Mouse (Mus musculus) midbrain, embryonic 11.5 days (tissue): ENCODE data around the gene Eps8l2. TPM values are rescaled to one million over a fixed set of nuclear protein-coding genes. Genes with fewer than 3 reads are reported as not detected.

Experiments used
- ATAC-seq: fragments of 200-750 bp; cut with Nextera tagmentation; 2 replicates; pipeline ENCODE4 v1.8.0; 2017; ENCODE audit warnings: moderate TSS enrichment, moderate library complexity; ENCODE audit not compliant: low FRiP score
- DNase-seq: peaks from one replicate; pipeline ENCODE4 v3.0.0; 2015; ENCODE audit warnings: low spot score; ENCODE audit errors: missing footprints
- H3K27ac ChIP-seq: fragments of 300-500 bp; sonication (generic); 2 replicates; pipeline ENCODE4 v1.5.1; 2014; ENCODE audit warnings: low read depth, low read length
- H3K27me3 ChIP-seq: fragments of 300-500 bp; sonication (generic); 2 replicates; pipeline ENCODE4 v1.6.1; 2014; ENCODE audit warnings: mild to moderate bottlenecking, low read length, moderate library complexity, mixed read lengths; ENCODE audit not compliant: control insufficient read depth, insufficient read depth
- H3K36me3 ChIP-seq: fragments of 300-500 bp; sonication (generic); 2 replicates; pipeline ENCODE4 v1.6.1; 2014; ENCODE audit warnings: mild to moderate bottlenecking, low read length, moderate library complexity, mixed read lengths; ENCODE audit not compliant: control insufficient read depth, insufficient read depth
- H3K4me1 ChIP-seq: fragments of 300-500 bp; sonication (generic); 2 replicates; pipeline ENCODE4 v1.6.1; 2014; ENCODE audit warnings: low read length; ENCODE audit not compliant: control insufficient read depth, insufficient read depth
- H3K4me2 ChIP-seq: fragments of 300-500 bp; sonication (generic); 2 replicates; pipeline ENCODE4 v1.6.1; 2014; ENCODE audit warnings: mild to moderate bottlenecking, moderate library complexity
- H3K4me3 ChIP-seq: fragments of 300-500 bp; sonication (generic); 2 replicates; pipeline ENCODE4 v1.5.1; 2014; ENCODE audit warnings: low read depth, low read length
- H3K9ac ChIP-seq: fragments of 300-500 bp; sonication (generic); 2 replicates; pipeline ENCODE4 v1.6.1; 2014; ENCODE audit warnings: low read length
- H3K9me3 ChIP-seq: fragments of 300-500 bp; sonication (generic); 2 replicates; pipeline ENCODE4 v1.6.1; 2016; ENCODE audit warnings: low read length; ENCODE audit not compliant: control insufficient read depth
- WGBS: fragments of 180-500 bp; shearing (Covaris S2); extraction: QIAGEN DNeasy Blood & Tissue Kit; methylation state at CpG from one replicate; pipeline ENCODE4 v1.1.7; 2014; 5-methylcytosine and 5-hydroxymethylcytosine counted together
- polyA plus RNA-seq: library from polyadenylated mRNA; unstranded; fragments of >200 nt; fragmentation: Nextera tagmentation; extraction: Ambion mirVana; gene quantifications from 2 replicates; pipeline ENCODE4 v1.2.1, GENCODE M21; 2014

Eps8l2 gene
- polyA plus RNA-seq, 1 experiment from 2014 or later = 0.97 TPM

DNA sequence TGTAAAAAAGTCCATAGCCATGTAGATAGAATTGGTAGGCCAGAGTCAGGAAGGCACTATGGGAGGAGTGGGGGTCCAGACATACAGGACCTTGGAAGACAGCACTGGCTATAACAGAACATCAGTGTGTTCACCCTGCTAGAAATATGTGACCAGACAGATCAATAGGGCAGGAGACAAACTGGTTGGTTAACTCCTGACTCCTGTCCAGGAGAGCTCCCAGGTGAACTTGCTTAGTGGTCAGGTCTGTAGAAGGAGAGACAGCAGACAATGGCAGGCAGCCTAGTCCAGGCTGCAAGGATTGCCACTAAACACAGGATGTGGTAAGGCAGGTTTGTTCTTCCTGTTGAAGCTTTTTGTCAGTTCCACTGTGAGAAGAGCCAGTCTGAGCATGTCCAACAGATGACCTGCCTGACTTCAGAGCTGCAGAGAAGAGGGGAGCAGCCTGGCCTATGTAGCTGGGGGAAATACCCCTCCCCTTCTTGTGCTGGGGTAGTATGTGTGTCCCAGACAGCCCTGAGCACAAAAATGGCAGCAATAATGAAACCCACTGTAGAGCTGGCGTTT lies 35.9 kb upstream of the Eps8l2 start:
- Histone ChIP-seq H3K4me3 (no peak overlapping the region), H3K27me3 (no peaks in the 10 kb centered on the region), H3K27ac (no peak overlapping the region), H3K9ac (no peak overlapping the region), H3K9me3 (no peaks in the 10 kb centered on the region), H3K36me3 (peaks cover 23% of the 10 kb centered on the region), H3K4me1 (no peaks in the 10 kb centered on the region), H3K4me2 (no peak overlapping the region)
- no peak for DNase-seq
- 81% methylated on average over 1 of the region's 1 CpGs for WGBS
- no peak for ATAC-seq

- DNase-seq (no peak), ATAC-seq (no peak)
- peaks cover 32% of the 10 kb centered on the region for H3K36me3 ChIP-seq
- no peak overlapping the region for H3K4me2 ChIP-seq
- no peak overlapping the region for H3K27ac ChIP-seq
- no peaks in the 10 kb centered on the region for H3K9me3 ChIP-seq
- no peak overlapping the region for H3K9ac ChIP-seq
- 90% methylated on average over 4 of the region's 4 CpGs for WGBS
- H3K4me3 ChIP-seq = no peak overlapping the region
- no peaks in the 10 kb centered on the region for H3K4me1 ChIP-seq
- no peaks in the 10 kb centered on the region for H3K27me3 ChIP-seq
These were observed 34.1 kb upstream of the Eps8l2 start for GRCm38 (mm10) chr7:141304537-141304936.

GRCm38 (mm10) chr7:141314416-141314815 lies 24.3 kb upstream of the Eps8l2 start:
- no peak for ATAC-seq
- WGBS = 95% methylated on average over 2 of the region's 2 CpGs

DNA sequence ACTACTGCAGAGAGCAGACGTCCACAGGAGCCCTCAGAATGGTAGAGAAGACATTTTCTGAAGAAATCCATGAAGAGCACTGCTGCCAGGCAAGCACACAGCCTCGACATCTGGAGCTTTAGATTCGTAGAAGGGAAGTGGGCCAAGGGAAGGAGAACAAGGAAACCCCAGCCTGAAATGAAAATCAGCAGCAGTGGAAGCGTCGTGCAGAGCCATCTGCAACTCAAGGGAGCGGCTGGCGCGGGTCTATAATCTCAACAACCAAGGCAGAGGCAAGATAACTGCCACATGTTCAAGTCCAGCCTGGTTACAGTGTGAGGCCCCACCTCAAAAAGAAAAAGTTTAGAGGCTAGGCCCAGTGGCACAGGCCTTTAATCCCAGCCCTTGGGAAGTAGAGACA lies 23.6 kb upstream of the Eps8l2 start:
- no peak overlapping the region for H3K9ac ChIP-seq
- 93% methylated on average over 8 of the region's 8 CpGs for WGBS
- no peaks in the 10 kb centered on the region for H3K4me1 ChIP-seq
- no peak overlapping the region for H3K27ac ChIP-seq
- H3K4me3 ChIP-seq = no peak overlapping the region
- no peaks in the 10 kb centered on the region for H3K27me3 ChIP-seq
- ATAC-seq (no peak), DNase-seq (no peak)
- peaks cover 38% of the 10 kb centered on the region for H3K36me3 ChIP-seq
- no peaks in the 10 kb centered on the region for H3K9me3 ChIP-seq
- H3K4me2 ChIP-seq = no peak overlapping the region

More at GRCm38 (mm10) chr7:141314416-141314815, 24.3 kb upstream of the Eps8l2 start:
- H3K4me1 ChIP-seq = no peaks in the 10 kb centered on the region
- peaks cover 40% of the 10 kb centered on the region for H3K36me3 ChIP-seq
- no peak overlapping the region for H3K4me3 ChIP-seq
- H3K9ac ChIP-seq = no peak overlapping the region
- no peaks in the 10 kb centered on the region for H3K27me3 ChIP-seq
- DNase-seq = no peak
- no peak overlapping the region for H3K27ac ChIP-seq
- no peak overlapping the region for H3K4me2 ChIP-seq
- H3K9me3 ChIP-seq = no peaks in the 10 kb centered on the region

DNA sequence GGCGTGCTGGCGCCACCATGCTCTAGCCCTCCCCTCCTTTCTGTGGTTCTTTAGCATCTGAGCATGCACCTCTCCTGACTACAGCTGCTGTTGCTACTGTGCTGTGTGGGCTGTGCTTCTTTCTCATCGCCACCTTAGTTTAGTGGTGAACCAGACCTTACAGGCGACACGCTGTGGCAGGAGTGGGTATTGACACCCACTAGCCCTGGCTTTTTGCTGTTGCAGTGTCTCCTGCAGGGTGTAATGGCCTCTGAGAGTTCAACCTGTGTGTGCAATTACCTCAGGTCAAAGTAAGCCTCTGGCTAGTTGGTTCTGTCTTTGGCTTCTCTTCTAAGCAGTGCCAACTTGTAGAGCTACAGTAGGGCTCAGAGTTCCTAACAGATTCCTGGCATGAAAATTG lies 22.7 kb upstream of the Eps8l2 start:
- ATAC-seq (no peak), DNase-seq (no peak)
- 81% methylated on average over 5 of the region's 5 CpGs for WGBS
- Histone ChIP-seq H3K9me3 (no peaks in the 10 kb centered on the region), H3K4me1 (no peaks in the 10 kb centered on the region), H3K4me2 (no peak overlapping the region), H3K27ac (no peak overlapping the region), H3K27me3 (no peaks in the 10 kb centered on the region), H3K4me3 (no peak overlapping the region), H3K9ac (no peak overlapping the region), H3K36me3 (peaks cover 41% of the 10 kb centered on the region)

- Histone ChIP-seq H3K4me2 (no peak overlapping the region), H3K4me3 (no peak overlapping the region), H3K27ac (no peak overlapping the region), H3K9ac (no peak overlapping the region), H3K36me3 (peaks cover 46% of the 10 kb centered on the region), H3K9me3 (no peaks in the 10 kb centered on the region), H3K27me3 (no peaks in the 10 kb centered on the region), H3K4me1 (no peaks in the 10 kb centered on the region)
- DNase-seq (no peak), ATAC-seq (no peak)
- 84% methylated on average over 1 of the region's 1 CpGs for WGBS
These were observed 21.0 kb upstream of the Eps8l2 start for GRCm38 (mm10) chr7:141317619-141318132.

GRCm38 (mm10) chr7:141319446-141319845 lies 19.2 kb upstream of the Eps8l2 start:
- 82% methylated on average over 2 of the region's 2 CpGs for WGBS
- H3K27me3 ChIP-seq = no peaks in the 10 kb centered on the region
- no peak overlapping the region for H3K4me3 ChIP-seq
- no peak overlapping the region for H3K4me2 ChIP-seq
- H3K36me3 ChIP-seq = peaks cover 43% of the 10 kb centered on the region
- H3K9ac ChIP-seq = no peak overlapping the region
- DNase-seq (no peak), ATAC-seq (no peak)
- H3K9me3 ChIP-seq = no peaks in the 10 kb centered on the region
- H3K4me1 ChIP-seq = peaks cover under 1% of the 10 kb centered on the region; the same call in 1 of the 2 replicates
- no peak overlapping the region for H3K27ac ChIP-seq

DNA sequence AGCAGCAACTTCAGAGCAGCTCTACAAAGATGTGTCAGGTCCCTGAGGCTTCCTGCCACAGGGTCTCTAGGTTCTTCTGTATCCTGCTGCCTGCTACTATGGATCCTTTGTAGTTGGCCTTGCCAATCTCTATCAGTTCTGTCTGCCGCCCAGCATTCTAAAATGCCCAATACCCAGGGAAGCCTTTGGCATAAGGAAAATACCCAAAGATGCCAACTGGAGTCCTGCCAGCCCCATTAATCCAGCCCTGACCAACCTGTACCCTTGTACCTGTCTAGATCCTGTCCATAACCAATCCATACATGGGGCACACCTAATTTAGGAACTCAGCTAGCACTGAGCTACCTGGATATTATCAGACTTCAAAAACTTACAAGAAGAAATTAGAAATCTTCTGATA lies 14.0 kb upstream of the Eps8l2 start:
- H3K27ac ChIP-seq = no peak overlapping the region
- peaks cover 24% of the 10 kb centered on the region for H3K4me1 ChIP-seq
- H3K9me3 ChIP-seq = no peaks in the 10 kb centered on the region
- WGBS = 78% methylated on average over 1 of the region's 1 CpGs
- H3K27me3 ChIP-seq = no peaks in the 10 kb centered on the region
- H3K4me2 ChIP-seq = no peak overlapping the region
- no peak overlapping the region for H3K9ac ChIP-seq
- H3K36me3 ChIP-seq = peaks cover 19% of the 10 kb centered on the region
- DNase-seq = no peak
- no peak overlapping the region for H3K4me3 ChIP-seq
- ATAC-seq = no peak

DNA sequence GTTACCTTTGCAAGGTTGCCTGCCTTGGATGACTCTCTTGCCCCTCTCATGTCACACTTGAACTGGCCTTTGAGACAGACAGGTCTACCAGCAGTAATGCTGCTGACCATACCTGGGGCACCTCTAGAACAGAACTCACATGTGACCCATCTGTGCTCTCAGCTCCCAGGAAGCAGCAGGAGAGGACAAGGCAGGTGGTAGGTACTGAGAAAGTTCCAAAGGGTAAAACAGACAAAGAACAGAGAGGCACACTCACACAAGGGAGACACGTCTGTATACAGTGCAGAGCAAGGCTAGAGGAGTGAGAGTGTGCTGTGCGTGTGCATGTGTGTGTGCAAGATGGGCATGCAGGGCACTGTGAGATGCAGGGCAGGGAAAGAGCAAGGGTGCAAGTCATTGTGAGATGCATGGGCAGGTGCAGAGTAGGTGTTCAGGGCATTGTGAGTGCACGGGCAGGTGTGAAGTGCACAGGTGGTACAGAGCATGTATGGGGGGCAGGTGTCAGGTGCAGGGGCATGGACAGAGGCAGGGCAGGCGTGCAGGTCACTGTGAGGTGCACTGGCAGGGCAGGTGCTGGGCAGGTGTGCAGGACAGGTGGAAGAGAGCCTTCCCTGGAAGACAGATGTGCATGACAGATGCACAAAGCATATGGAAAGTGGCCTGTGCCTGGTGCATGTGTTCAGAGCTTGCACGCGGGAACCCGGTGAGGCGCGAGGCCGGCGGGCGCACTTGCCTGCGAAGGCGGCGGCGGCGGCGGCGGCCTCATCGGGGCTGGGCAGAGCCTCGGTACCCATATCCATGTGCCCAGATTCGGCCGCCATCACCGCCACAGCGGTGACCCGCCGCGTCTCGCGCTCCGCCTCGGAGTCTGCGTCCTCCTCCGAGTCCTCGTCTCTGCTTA lies 11.9 kb upstream of the Eps8l2 start:
- DNase-seq = peak; percentile 85

More for the DNA sequence above, 11.9 kb upstream of the Eps8l2 start:
- Histone ChIP-seq H3K4me3 (peak overlapping the region; percentile 61), H3K36me3 (peaks cover 11% of the 10 kb centered on the region), H3K27ac (peak overlapping the region; percentile 96), H3K9ac (peak overlapping the region; percentile 93), H3K4me2 (peak overlapping the region; percentile 97), H3K27me3 (no peaks in the 10 kb centered on the region), H3K9me3 (no peaks in the 10 kb centered on the region), H3K4me1 (peaks cover 24% of the 10 kb centered on the region)
- ATAC-seq = peak; percentile 48
- 7% methylated on average over 29 of the region's 35 CpGs for WGBS
